Mouse (Mus musculus): ENCODE results near the gene Bysl.

DNA sequence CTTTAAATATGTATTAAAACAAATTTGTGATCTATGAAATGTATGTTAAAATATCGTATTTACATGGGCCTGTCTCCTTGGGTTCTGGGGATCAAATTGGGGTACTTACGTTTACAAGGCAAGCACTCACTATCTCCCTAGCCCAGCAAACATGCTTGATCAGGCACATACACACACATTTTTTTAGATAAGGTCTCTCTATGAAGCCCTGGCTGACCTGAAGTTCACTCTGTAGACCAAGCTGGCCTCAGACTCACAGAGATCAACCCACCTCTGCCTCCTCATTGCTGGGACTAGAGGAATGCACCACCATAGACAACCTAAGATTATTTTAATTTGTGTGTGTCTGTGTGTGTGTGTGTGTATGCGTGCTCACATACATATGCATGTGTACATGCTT lies 42.9 kb downstream of the Bysl start:
- TF ChIP-seq CTCF (IDR thresholded peaks at IDR 0.05) (no peak), EP300 (IDR thresholded peaks at IDR 0.05) (no peak)
